Mouse (Mus musculus) bone marrow, adult 2 months (tissue): Measurements from ENCODE around the gene Mxd3. TPM values are rescaled to one million over a fixed set of nuclear protein-coding genes. Genes with fewer than 3 reads are reported as not detected.

Experiments
- H3K27ac ChIP-seq: fragments of 200-500 bp; 2 replicates; pipeline ENCODE4 v1.5.1; 2012; ENCODE audit warnings: low read depth, mild to moderate bottlenecking, control low read depth, inconsistent platforms, low read length; ENCODE audit not compliant: control insufficient read depth, poor library complexity, insufficient read depth
- H3K4me1 ChIP-seq: fragments of 200-500 bp; 2 replicates; pipeline ENCODE4 v1.6.1; 2011; ENCODE audit warnings: low read length; ENCODE audit not compliant: control insufficient read depth, insufficient read depth
- H3K4me3 ChIP-seq: fragments of 200-500 bp; replicated peaks from 2 replicates; pipeline ENCODE3; 2011; ENCODE audit warnings: mild to moderate bottlenecking, low read depth, low read length, control low read depth; ENCODE audit not compliant: control insufficient read depth
- CTCF ChIP-seq: fragments of 200-500 bp; IDR thresholded peaks from 2 replicates; pipeline ENCODE4 v1.5.1; 2011; ENCODE audit warnings: low read length, control low read depth; ENCODE audit not compliant: control insufficient read depth, insufficient read depth
- POLR2A ChIP-seq: fragments of 200-500 bp; IDR thresholded peaks from 2 replicates; pipeline ENCODE4 v1.6.1; 2011; ENCODE audit warnings: low read depth, mild to moderate bottlenecking, control low read depth, low read length, borderline replicate concordance; ENCODE audit not compliant: control insufficient read depth
- WGBS: fragments of 180-500 bp; shearing (Covaris S2); methylation state at CpG from one replicate; pipeline ENCODE4 v1.1.7; 2018; 5-methylcytosine and 5-hydroxymethylcytosine counted together
- polyA plus RNA-seq: library from polyadenylated mRNA; stranded (reverse); fragments of >200 nt; gene quantifications from 2 replicates; pipeline ENCODE4 v1.2.4, GENCODE M21; 2011; ENCODE audit warnings: low replicate concordance; ENCODE audit not compliant: missing spikeins, insufficient read depth, insufficient read length

The Mxd3 gene
- polyA plus RNA-seq, 1 experiment, result 59.0 TPM

DNA sequence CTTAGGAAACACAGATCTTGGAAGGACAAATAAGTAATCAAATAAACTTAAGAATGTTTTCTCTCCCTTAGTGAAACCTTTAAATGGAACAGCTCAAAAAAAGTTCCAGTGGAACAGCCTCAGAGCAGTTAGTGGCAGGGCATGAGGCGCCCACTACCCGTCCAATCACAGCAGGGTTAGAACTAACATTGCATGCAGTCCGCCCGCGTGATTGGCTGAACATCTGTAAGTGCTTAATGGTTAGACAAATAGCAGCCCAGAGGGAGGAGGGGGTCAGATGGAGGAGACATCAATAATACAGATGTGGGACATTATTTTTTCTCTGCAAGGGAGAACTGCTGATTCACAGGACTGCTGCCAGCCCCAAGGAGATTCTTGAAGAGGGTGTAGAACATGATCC, 52.4 kb downstream of the Mxd3 start:
- no peak overlapping the region for H3K27ac ChIP-seq
- TF ChIP-seq CTCF (no peak), POLR2A (no peak)
- H3K4me1 ChIP-seq, result no peaks in the 10 kb centered on the region
- 94% methylated on average over 5 of the region's 5 CpGs for WGBS
- no peak overlapping the region for H3K4me3 ChIP-seq

Other genes starting within 250 kb of the Mxd3 start
- gene Uimc1, start 229.5 kb downstream of the Mxd3 start, polyA plus RNA-seq, result 48.4 and 70.3 TPM in 2 replicates
- gene Zfp346, start 224.5 kb downstream of the Mxd3 start, polyA plus RNA-seq, result 12.2 and 19.8 TPM in 2 replicates
- gene Gm17617, start 196.3 kb downstream of the Mxd3 start, polyA plus RNA-seq, result not detected in 2 replicates
- gene Fgfr4, start 177.2 kb downstream of the Mxd3 start, polyA plus RNA-seq, result not detected in 2 replicates
- gene Nsd1, start 120.0 kb downstream of the Mxd3 start, polyA plus RNA-seq, result 20.1 and 45.9 TPM in 2 replicates
- 74.2 and 109 TPM in 2 replicates for gene Prelid1, start 9.3 kb downstream of the Mxd3 start, polyA plus RNA-seq
- gene Rab24, start 7.9 kb downstream of the Mxd3 start, polyA plus RNA-seq, result 119 and 194 TPM in 2 replicates
- gene Lman2, start 33.0 kb upstream of the Mxd3 start, polyA plus RNA-seq, result 31.3 and 50.1 TPM in 2 replicates
- 20.6 and 51.6 TPM in 2 replicates for gene Rgs14, start 39.9 kb upstream of the Mxd3 start, polyA plus RNA-seq
- gene Slc34a1, start 68.4 kb upstream of the Mxd3 start, polyA plus RNA-seq, result 6.7 TPM in 1 of 2 replicates, not detected in the other
- gene Pfn3, start 85.4 kb upstream of the Mxd3 start, polyA plus RNA-seq, result not detected in 2 replicates
- 1.3 TPM in 2 replicates for gene F12, start 97.0 kb upstream of the Mxd3 start, polyA plus RNA-seq
- gene Grk6, start 115.2 kb upstream of the Mxd3 start, polyA plus RNA-seq, result 64.8 and 109 TPM in 2 replicates
- 3.1 and 4.1 TPM in 2 replicates for gene Prr7, start 134.4 kb upstream of the Mxd3 start, polyA plus RNA-seq
- 2.2 and 3.5 TPM in 2 replicates for gene Dbn1, start 158.3 kb upstream of the Mxd3 start, polyA plus RNA-seq
- gene Pdlim7, start 183.9 kb upstream of the Mxd3 start, polyA plus RNA-seq, result 21.9 and 89.6 TPM in 2 replicates
- 80.8 and 191 TPM in 2 replicates for gene Dok3, start 199.5 kb upstream of the Mxd3 start, polyA plus RNA-seq
- 21.4 and 40.3 TPM in 2 replicates for gene Ddx41, start 206.8 kb upstream of the Mxd3 start, polyA plus RNA-seq
- 104 and 152 TPM in 2 replicates for gene Fam193b, start 241.3 kb upstream of the Mxd3 start, polyA plus RNA-seq
- gene Tmed9, start 243.9 kb upstream of the Mxd3 start, polyA plus RNA-seq, result 35.1 and 73.6 TPM in 2 replicates